Mouse (Mus musculus): ENCODE measurements around the gene Thsd4.

GRCm38 (mm10) chr9:60251765-60252164 is 270.1 kb downstream of the Thsd4 start:
- no peak for TF ChIP-seq POLR2A (IDR thresholded peaks at IDR 0.05; ENCODE audit: insufficient read length, low read depth)
- no peak for TF ChIP-seq TCF12 (IDR thresholded peaks at IDR 0.05; ENCODE audit: insufficient read depth, poor library complexity, severe bottlenecking)
- TF ChIP-seq USF1 (IDR thresholded peaks at IDR 0.05; ENCODE audit: low read depth), result no peak
- no peak for TF ChIP-seq MYOG (IDR thresholded peaks at IDR 0.05; ENCODE audit: control insufficient read depth in 1 of 3, insufficient read depth in 1 of 3, insufficient read length in 2 of 3, low read depth in 2 of 3)
- TF ChIP-seq TCF3 (IDR thresholded peaks at IDR 0.05; ENCODE audit: insufficient read length, low read depth), result no peak
- no peak for TF ChIP-seq POLR2AphosphoS2 (IDR thresholded peaks at IDR 0.05; ENCODE audit: insufficient read length, low read depth)
- TF ChIP-seq SRF (IDR thresholded peaks at IDR 0.05; ENCODE audit: control insufficient read depth, insufficient read length, low read depth), result no peak
- no peak for TF ChIP-seq E2F4 (IDR thresholded peaks at IDR 0.05; ENCODE audit: insufficient read depth)

Measured in myocyte (in vitro differentiated cells).